Mouse (Mus musculus): ENCODE results near the gene Shc1. TPM values are rescaled to one million over a fixed set of nuclear protein-coding genes. Genes with fewer than 3 reads are reported as not detected.
A peak's percentile ranks its signal among the peaks of the same experiment; 100 is the strongest.

The Shc1 gene
- polyA plus RNA-seq, 1 experiment = 87.4 TPM

DNA sequence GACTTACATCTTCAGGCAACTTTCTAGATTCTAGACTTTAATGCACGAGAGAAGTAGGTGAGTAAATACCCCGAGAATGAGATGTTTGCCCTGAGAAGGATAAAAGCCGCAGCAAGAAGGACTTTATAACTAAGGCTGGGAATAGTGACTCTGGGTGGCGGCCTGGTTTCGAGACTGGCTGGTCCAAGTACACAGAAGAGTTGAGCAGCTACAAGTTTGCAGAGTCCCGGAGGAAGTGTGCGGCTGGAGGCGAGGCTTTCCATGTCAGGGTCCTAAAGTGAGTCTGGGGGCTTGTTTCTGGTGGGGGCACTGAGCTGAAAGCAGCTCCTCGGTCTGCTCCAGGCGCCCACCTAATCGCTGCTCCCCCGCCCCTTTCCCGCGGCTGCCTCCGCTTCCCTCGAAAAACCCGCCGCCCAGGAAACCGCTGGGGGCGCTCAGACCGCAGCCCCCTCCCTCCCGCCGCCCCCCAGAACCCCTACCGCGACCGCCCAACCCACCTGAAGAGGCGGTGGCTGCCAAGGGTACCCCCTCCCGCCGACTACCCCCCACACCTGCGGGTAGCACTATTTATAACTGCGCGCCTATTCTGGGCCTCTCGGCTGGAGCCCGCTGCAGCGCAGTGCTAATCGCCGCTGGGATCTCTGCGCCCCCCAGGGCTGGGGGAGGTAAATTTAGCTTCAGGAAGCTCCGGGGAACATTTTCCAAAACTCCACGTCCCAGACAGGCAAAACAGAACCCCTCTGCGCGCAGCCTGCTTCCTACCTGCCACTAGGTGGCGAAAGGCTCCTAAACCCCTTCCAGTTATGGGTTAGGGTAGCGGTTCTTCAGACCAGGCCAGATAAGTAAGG lies 22.2 kb upstream of the Shc1 start:
- no peak overlapping the region for H3K27ac ChIP-seq (ENCODE audit: insufficient read depth, low read length)
- H3K27me3 ChIP-seq (ENCODE audit: control insufficient read depth, insufficient read depth, low read length, poor library complexity, severe bottlenecking) = no peaks in the 10 kb centered on the region
- H3K9ac ChIP-seq (ENCODE audit: low read depth, poor library complexity, severe bottlenecking) = peak overlapping the region; percentile 52
- no peaks in the 10 kb centered on the region for H3K36me3 ChIP-seq (ENCODE audit: control insufficient read depth, insufficient read depth, low read length, poor library complexity, severe bottlenecking)
- H3K9me3 ChIP-seq (replicated peaks; ENCODE audit: control insufficient read depth, insufficient read depth, low read length, poor library complexity, severe bottlenecking) = no peaks in the 10 kb centered on the region
- TF ChIP-seq EP300 (IDR thresholded peaks at IDR 0.05; ENCODE audit: insufficient read depth, low read depth, low read length) (no peak), CTCF (IDR thresholded peaks at IDR 0.05; ENCODE audit: low read depth, low read length) (peak; percentile 82)
- H3K4me1 ChIP-seq (ENCODE audit: control insufficient read depth, insufficient read depth, low read length) = no peaks in the 10 kb centered on the region
- H3K4me3 ChIP-seq (ENCODE audit: low read depth, low read length) = peak overlapping the region; percentile 60

DNA sequence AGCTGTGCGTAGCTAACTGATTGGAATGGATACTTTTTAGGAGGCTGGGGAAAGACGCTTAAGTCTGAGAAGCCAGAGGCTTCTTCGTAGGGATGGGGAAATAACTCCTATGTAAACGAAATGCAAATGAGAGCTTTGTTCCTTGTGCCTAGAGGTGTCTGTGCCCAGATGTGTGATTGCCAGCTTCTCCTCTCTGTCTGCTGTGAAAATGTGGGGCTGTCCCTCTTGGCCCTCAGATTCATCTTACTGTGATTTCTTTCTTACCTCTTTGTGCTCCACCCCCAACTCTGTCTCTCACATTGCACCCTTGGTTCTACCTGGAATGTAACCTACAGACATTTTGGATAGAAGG lies 21.6 kb upstream of the Shc1 start:
- Histone ChIP-seq H3K27ac (ENCODE audit: insufficient read depth, low read length) (no peak overlapping the region), H3K9ac (ENCODE audit: low read depth, poor library complexity, severe bottlenecking) (peak overlapping the region; percentile 52; the same call in 1 of the 2 replicates), H3K4me1 (ENCODE audit: control insufficient read depth, insufficient read depth, low read length) (no peaks in the 10 kb centered on the region)

DNA sequence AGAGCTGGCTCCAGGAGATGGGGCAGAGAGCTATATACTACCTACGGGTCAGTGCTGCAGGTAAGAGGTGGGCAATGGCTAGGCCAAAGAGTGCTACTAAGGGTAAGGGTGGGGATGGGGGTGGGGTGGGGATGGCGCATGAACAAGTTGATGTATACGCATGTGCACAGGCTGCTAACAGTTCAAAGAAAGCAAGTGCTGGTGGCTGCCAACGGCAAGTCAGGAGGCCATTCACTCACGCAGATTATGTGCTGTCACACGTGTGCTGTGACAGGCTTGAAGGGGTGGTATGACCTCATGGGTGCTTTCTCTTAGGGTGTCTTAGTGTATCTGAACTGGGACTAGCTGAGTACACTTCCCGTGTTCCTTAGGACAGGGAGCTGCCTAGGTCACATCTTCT lies 16.9 kb upstream of the Shc1 start:
- Histone ChIP-seq H3K4me1 (ENCODE audit: control insufficient read depth, insufficient read depth, low read length) (no peaks in the 10 kb centered on the region), H3K9me3 (replicated peaks; ENCODE audit: control insufficient read depth, insufficient read depth, low read length, poor library complexity, severe bottlenecking) (no peaks in the 10 kb centered on the region), H3K9ac (ENCODE audit: low read depth, poor library complexity, severe bottlenecking) (no peak overlapping the region), H3K4me3 (ENCODE audit: low read depth, low read length) (no peak overlapping the region), H3K27ac (ENCODE audit: insufficient read depth, low read length) (no peak overlapping the region), H3K36me3 (ENCODE audit: control insufficient read depth, insufficient read depth, low read length, poor library complexity, severe bottlenecking) (no peaks in the 10 kb centered on the region), H3K27me3 (ENCODE audit: control insufficient read depth, insufficient read depth, low read length, poor library complexity, severe bottlenecking) (no peaks in the 10 kb centered on the region)
- no peak for TF ChIP-seq CTCF (IDR thresholded peaks at IDR 0.05; ENCODE audit: low read depth, low read length)
- no peak for TF ChIP-seq EP300 (IDR thresholded peaks at IDR 0.05; ENCODE audit: insufficient read depth, low read depth, low read length)
- no peak for TF ChIP-seq POLR2A (IDR thresholded peaks at IDR 0.05; ENCODE audit: insufficient read depth, low read length)

More for the DNA sequence above, 21.6 kb upstream of the Shc1 start:
- Histone ChIP-seq H3K36me3 (ENCODE audit: control insufficient read depth, insufficient read depth, low read length, poor library complexity, severe bottlenecking) (no peaks in the 10 kb centered on the region), H3K4me3 (ENCODE audit: low read depth, low read length) (no peak overlapping the region), H3K27me3 (ENCODE audit: control insufficient read depth, insufficient read depth, low read length, poor library complexity, severe bottlenecking) (no peaks in the 10 kb centered on the region), H3K9me3 (replicated peaks; ENCODE audit: control insufficient read depth, insufficient read depth, low read length, poor library complexity, severe bottlenecking) (no peaks in the 10 kb centered on the region)
- TF ChIP-seq CTCF (IDR thresholded peaks at IDR 0.05; ENCODE audit: low read depth, low read length) (no peak), POLR2A (IDR thresholded peaks at IDR 0.05; ENCODE audit: insufficient read depth, low read length) (no peak), EP300 (IDR thresholded peaks at IDR 0.05; ENCODE audit: insufficient read depth, low read depth, low read length) (no peak)

DNA sequence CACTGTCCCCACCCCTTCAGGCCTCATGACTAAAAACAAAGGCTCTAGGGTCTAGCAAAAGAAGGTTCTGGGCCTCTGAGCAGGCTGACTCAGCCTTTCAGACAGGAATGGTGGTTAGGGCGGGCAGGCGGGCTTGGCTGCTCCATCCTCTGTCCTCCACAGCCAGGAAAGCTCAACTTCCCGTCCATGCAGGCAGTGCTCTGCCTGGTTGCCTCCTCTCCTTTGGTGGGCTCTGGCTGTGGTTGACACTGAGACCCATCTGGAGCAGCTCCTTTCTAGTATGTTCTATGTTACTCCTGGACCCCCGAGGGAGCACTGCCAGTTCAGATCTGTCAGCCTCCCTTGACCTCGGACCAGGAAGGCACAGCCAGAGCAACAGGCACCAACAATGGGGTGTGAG lies 15.6 kb upstream of the Shc1 start, which contains the start of gene Lenep:
Gene Lenep, minus strand, starts transcription at position 101 of the 400 bp plus-strand sequence.
- H3K9ac ChIP-seq (ENCODE audit: low read depth, poor library complexity, severe bottlenecking) = no peak within 1 kb of the TSS
- no peak within 1 kb of the TSS for H3K27ac ChIP-seq (ENCODE audit: insufficient read depth, low read length)
- no peaks in the 10 kb centered on the region for H3K36me3 ChIP-seq (ENCODE audit: control insufficient read depth, insufficient read depth, low read length, poor library complexity, severe bottlenecking)
- H3K9me3 ChIP-seq (replicated peaks; ENCODE audit: control insufficient read depth, insufficient read depth, low read length, poor library complexity, severe bottlenecking) = no peaks in the 10 kb centered on the region
- no peaks in the 10 kb centered on the region for H3K4me1 ChIP-seq (ENCODE audit: control insufficient read depth, insufficient read depth, low read length)
- TF ChIP-seq CTCF (IDR thresholded peaks at IDR 0.05; ENCODE audit: low read depth, low read length) (no peak), EP300 (IDR thresholded peaks at IDR 0.05; ENCODE audit: insufficient read depth, low read depth, low read length) (no peak), POLR2A (IDR thresholded peaks at IDR 0.05; ENCODE audit: insufficient read depth, low read length) (no peak)
- H3K4me3 ChIP-seq (ENCODE audit: low read depth, low read length) = no peak within 1 kb of the TSS
- H3K27me3 ChIP-seq (ENCODE audit: control insufficient read depth, insufficient read depth, low read length, poor library complexity, severe bottlenecking) = no peaks in the 10 kb centered on the region

DNA sequence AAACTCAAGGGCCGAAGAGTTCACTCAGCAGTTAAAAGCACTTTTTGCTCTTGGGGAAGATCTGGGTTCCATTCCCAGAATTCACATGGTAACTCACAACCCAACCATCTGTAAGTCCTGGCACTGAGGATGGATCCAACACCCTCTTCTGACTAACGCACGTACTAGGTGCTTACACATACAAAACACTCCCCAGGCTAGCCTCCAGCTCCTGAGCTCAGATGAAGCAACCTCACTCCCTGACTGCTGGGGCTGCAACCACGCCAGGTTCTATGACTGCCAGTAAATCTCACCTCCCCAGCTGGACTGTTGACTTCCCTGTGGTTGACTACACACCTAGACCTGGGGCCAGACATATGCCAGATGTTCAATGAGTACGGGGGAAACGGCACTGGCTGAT lies 11.4 kb upstream of the Shc1 start:
- no peak overlapping the region for H3K27ac ChIP-seq (ENCODE audit: insufficient read depth, low read length)
- no peaks in the 10 kb centered on the region for H3K36me3 ChIP-seq (ENCODE audit: control insufficient read depth, insufficient read depth, low read length, poor library complexity, severe bottlenecking)
- H3K4me1 ChIP-seq (ENCODE audit: control insufficient read depth, insufficient read depth, low read length) = no peaks in the 10 kb centered on the region
- H3K27me3 ChIP-seq (ENCODE audit: control insufficient read depth, insufficient read depth, low read length, poor library complexity, severe bottlenecking) = no peaks in the 10 kb centered on the region
- H3K9ac ChIP-seq (ENCODE audit: low read depth, poor library complexity, severe bottlenecking) = no peak overlapping the region
- H3K4me3 ChIP-seq (ENCODE audit: low read depth, low read length) = no peak overlapping the region
- H3K9me3 ChIP-seq (replicated peaks; ENCODE audit: control insufficient read depth, insufficient read depth, low read length, poor library complexity, severe bottlenecking) = no peaks in the 10 kb centered on the region
- TF ChIP-seq POLR2A (IDR thresholded peaks at IDR 0.05; ENCODE audit: insufficient read depth, low read length) (no peak), CTCF (IDR thresholded peaks at IDR 0.05; ENCODE audit: low read depth, low read length) (no peak), EP300 (IDR thresholded peaks at IDR 0.05; ENCODE audit: insufficient read depth, low read depth, low read length) (no peak)

DNA sequence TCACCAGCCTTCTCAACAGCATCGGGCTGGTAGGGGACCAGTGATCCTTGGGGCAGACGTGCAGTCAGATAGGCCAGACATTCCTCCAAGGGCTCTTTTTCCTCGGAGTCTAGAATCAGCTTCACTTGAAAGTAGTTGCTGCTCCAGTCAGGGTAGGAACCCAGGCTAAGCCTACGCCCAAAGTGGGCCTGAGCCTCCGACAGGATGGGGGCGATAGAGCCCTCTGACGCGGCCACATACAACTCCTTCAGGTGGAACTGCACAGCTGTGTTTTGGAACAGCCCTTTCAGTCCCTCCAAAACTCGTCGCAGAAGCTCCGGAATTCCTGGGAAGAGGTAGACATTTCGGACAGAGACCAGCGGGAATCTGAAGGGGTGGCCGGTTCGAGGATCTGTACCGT lies 9.8 kb upstream of the Shc1 start:
- peak overlapping the region; percentile 55 for H3K9ac ChIP-seq (ENCODE audit: low read depth, poor library complexity, severe bottlenecking)
- peak overlapping the region; percentile 44 for H3K4me3 ChIP-seq (ENCODE audit: low read depth, low read length)
- no peaks in the 10 kb centered on the region for H3K27me3 ChIP-seq (ENCODE audit: control insufficient read depth, insufficient read depth, low read length, poor library complexity, severe bottlenecking)
- no peak overlapping the region for H3K27ac ChIP-seq (ENCODE audit: insufficient read depth, low read length)
- TF ChIP-seq POLR2A (IDR thresholded peaks at IDR 0.05; ENCODE audit: insufficient read depth, low read length) (no peak), CTCF (IDR thresholded peaks at IDR 0.05; ENCODE audit: low read depth, low read length) (peak; percentile 31), EP300 (IDR thresholded peaks at IDR 0.05; ENCODE audit: insufficient read depth, low read depth, low read length) (no peak)
- H3K9me3 ChIP-seq (replicated peaks; ENCODE audit: control insufficient read depth, insufficient read depth, low read length, poor library complexity, severe bottlenecking) = no peaks in the 10 kb centered on the region
- H3K36me3 ChIP-seq (ENCODE audit: control insufficient read depth, insufficient read depth, low read length, poor library complexity, severe bottlenecking) = no peaks in the 10 kb centered on the region
- H3K4me1 ChIP-seq (ENCODE audit: control insufficient read depth, insufficient read depth, low read length) = no peaks in the 10 kb centered on the region

Data from ES-Bruce4 (cell line).